Mouse (Mus musculus): Measurements from ENCODE around the gene Ywhab. TPM values are rescaled to one million over a fixed set of nuclear protein-coding genes. Genes with fewer than 3 reads are reported as not detected.
A peak's percentile ranks its signal among the peaks of the same experiment; 100 is the strongest.

Ywhab gene
- total and polyA plus RNA-seq, 3 experiments, result 26.8 to 73.1 (median 71.9) TPM

GRCm38 (mm10) chr2:164010496-164010895, 15.7 kb downstream of the Ywhab start:
- Histone ChIP-seq H3K9ac (ENCODE audit: low read depth, low read length) (no peak overlapping the region), H3K4me3 (no peak overlapping the region), H3K36me3 (ENCODE audit: control insufficient read depth, insufficient read depth, low read length) (peaks cover 27% of the 10 kb centered on the region), H3K4me1 (ENCODE audit: control insufficient read depth, insufficient read depth, low read length) (peaks cover 18% of the 10 kb centered on the region), H3K27me3 (ENCODE audit: control insufficient read depth, insufficient read depth, low read length) (no peaks in the 10 kb centered on the region), H3K27ac (no peak overlapping the region), H3K79me2 (replicated peaks; ENCODE audit: control insufficient read depth, insufficient read depth, low read length) (peaks cover 21% of the 10 kb centered on the region)
- 65% methylated on average over 5 of the region's 5 CpGs for WGBS
- DNase-seq, result no peak
- TF ChIP-seq EP300 (IDR thresholded peaks at IDR 0.05; ENCODE audit: insufficient read depth, low read depth, low read length) (no peak), POLR2A (IDR thresholded peaks at IDR 0.05; ENCODE audit: insufficient read depth, low read depth, low read length) (no peak), CTCF (IDR thresholded peaks at IDR 0.05) (no peak)
- intact Hi-C loops (cut with DNase I), result loop anchor here (5.0 kb wide), 1 partner anchor 57 kb away; no protein-coding TSS in a partner anchor

GRCm38 (mm10) chr2:164010944-164011343, 16.2 kb downstream of the Ywhab start:
- Histone ChIP-seq H3K9ac (ENCODE audit: low read depth, low read length) (no peak overlapping the region), H3K4me3 (no peak overlapping the region), H3K79me2 (replicated peaks; ENCODE audit: control insufficient read depth, insufficient read depth, low read length) (peaks cover 21% of the 10 kb centered on the region), H3K27me3 (ENCODE audit: control insufficient read depth, insufficient read depth, low read length) (no peaks in the 10 kb centered on the region), H3K36me3 (ENCODE audit: control insufficient read depth, insufficient read depth, low read length) (peaks cover 23% of the 10 kb centered on the region), H3K4me1 (ENCODE audit: control insufficient read depth, insufficient read depth, low read length) (peaks cover 17% of the 10 kb centered on the region), H3K27ac (no peak overlapping the region)
- TF ChIP-seq POLR2A (IDR thresholded peaks at IDR 0.05; ENCODE audit: insufficient read depth, low read depth, low read length) (no peak), EP300 (IDR thresholded peaks at IDR 0.05; ENCODE audit: insufficient read depth, low read depth, low read length) (no peak), CTCF (IDR thresholded peaks at IDR 0.05) (no peak)
- WGBS, result 61% methylated on average over 3 of the region's 3 CpGs
- intact Hi-C loops (cut with DNase I), result loop anchor here (5.0 kb wide), 1 partner anchor 56 kb away; no protein-coding TSS in a partner anchor
- no peak for DNase-seq

- Histone ChIP-seq H3K27ac (no peak overlapping the region), H3K79me2 (replicated peaks; ENCODE audit: control insufficient read depth, insufficient read depth, low read length) (peaks cover 3% of the 10 kb centered on the region; the same call in 1 of the 2 replicates), H3K36me3 (ENCODE audit: control insufficient read depth, insufficient read depth, low read length) (peaks cover 13% of the 10 kb centered on the region), H3K4me3 (no peak overlapping the region), H3K9ac (ENCODE audit: low read depth, low read length) (no peak overlapping the region), H3K27me3 (ENCODE audit: control insufficient read depth, insufficient read depth, low read length) (no peaks in the 10 kb centered on the region), H3K4me1 (ENCODE audit: control insufficient read depth, insufficient read depth, low read length) (peaks cover 4% of the 10 kb centered on the region)
- intact Hi-C loops (cut with DNase I), result no loop called here
- WGBS, result 90% methylated on average over 16 of the region's 16 CpGs
- TF ChIP-seq EP300 (IDR thresholded peaks at IDR 0.05; ENCODE audit: insufficient read depth, low read depth, low read length) (no peak), CTCF (IDR thresholded peaks at IDR 0.05) (no peak), POLR2A (IDR thresholded peaks at IDR 0.05; ENCODE audit: insufficient read depth, low read depth, low read length) (no peak)
- no peak for DNase-seq
Measured at GRCm38 (mm10) chr2:164015304-164015703, 20.5 kb downstream of the Ywhab start.

GRCm38 (mm10) chr2:164018910-164019309, 24.1 kb downstream of the Ywhab start:
- H3K79me2 ChIP-seq (replicated peaks; ENCODE audit: control insufficient read depth, insufficient read depth, low read length), result no peaks in the 10 kb centered on the region
- H3K27ac ChIP-seq, result no peak overlapping the region
- peaks cover 2% of the 10 kb centered on the region; the same call in 1 of the 2 replicates for H3K36me3 ChIP-seq (ENCODE audit: control insufficient read depth, insufficient read depth, low read length)
- no peak for DNase-seq
- TF ChIP-seq POLR2A (IDR thresholded peaks at IDR 0.05; ENCODE audit: insufficient read depth, low read depth, low read length) (no peak), CTCF (IDR thresholded peaks at IDR 0.05) (peak; percentile 37)
- H3K4me1 ChIP-seq (ENCODE audit: control insufficient read depth, insufficient read depth, low read length), result no peaks in the 10 kb centered on the region
- intact Hi-C loops (cut with DNase I), result no loop called here
- H3K9ac ChIP-seq (ENCODE audit: low read depth, low read length), result no peak overlapping the region
- WGBS, result 88% methylated on average over 3 of the region's 3 CpGs
- no peaks in the 10 kb centered on the region for H3K27me3 ChIP-seq (ENCODE audit: control insufficient read depth, insufficient read depth, low read length)
- H3K4me3 ChIP-seq, result no peak overlapping the region

- no peaks in the 10 kb centered on the region for H3K79me2 ChIP-seq (replicated peaks; ENCODE audit: control insufficient read depth, insufficient read depth, low read length)
- TF ChIP-seq CTCF (IDR thresholded peaks at IDR 0.05) (peak; percentile 31), EP300 (IDR thresholded peaks at IDR 0.05; ENCODE audit: insufficient read depth, low read depth, low read length) (no peak)
- intact Hi-C loops (cut with DNase I), result no loop called here
- DNase-seq, result no peak
- no peak overlapping the region for H3K4me3 ChIP-seq
- no peaks in the 10 kb centered on the region for H3K4me1 ChIP-seq (ENCODE audit: control insufficient read depth, insufficient read depth, low read length)
- no peaks in the 10 kb centered on the region for H3K36me3 ChIP-seq (ENCODE audit: control insufficient read depth, insufficient read depth, low read length)
- no peak overlapping the region for H3K9ac ChIP-seq (ENCODE audit: low read depth, low read length)
- WGBS, result 51% methylated on average over 4 of the region's 4 CpGs
- H3K27ac ChIP-seq, result no peak overlapping the region
- no peaks in the 10 kb centered on the region for H3K27me3 ChIP-seq (ENCODE audit: control insufficient read depth, insufficient read depth, low read length)
Measured at GRCm38 (mm10) chr2:164019943-164020342, 25.2 kb downstream of the Ywhab start.

GRCm38 (mm10) chr2:164022104-164022503, 27.3 kb downstream of the Ywhab start:
- Histone ChIP-seq H3K9ac (ENCODE audit: low read depth, low read length) (no peak overlapping the region), H3K36me3 (ENCODE audit: control insufficient read depth, insufficient read depth, low read length) (no peaks in the 10 kb centered on the region), H3K4me1 (ENCODE audit: control insufficient read depth, insufficient read depth, low read length) (no peaks in the 10 kb centered on the region), H3K27ac (no peak overlapping the region), H3K27me3 (ENCODE audit: control insufficient read depth, insufficient read depth, low read length) (no peaks in the 10 kb centered on the region), H3K4me3 (no peak overlapping the region), H3K79me2 (replicated peaks; ENCODE audit: control insufficient read depth, insufficient read depth, low read length) (no peaks in the 10 kb centered on the region)
- 48% methylated on average over 2 of the region's 2 CpGs for WGBS
- TF ChIP-seq CTCF (IDR thresholded peaks at IDR 0.05), result no peak
- TF ChIP-seq EP300 (IDR thresholded peaks at IDR 0.05; ENCODE audit: insufficient read depth, low read depth, low read length), result no peak
- no peak for TF ChIP-seq POLR2A (IDR thresholded peaks at IDR 0.05; ENCODE audit: insufficient read depth, low read depth, low read length)
- intact Hi-C loops (cut with DNase I), result no loop called here
- DNase-seq, result no peak
